Mouse (Mus musculus): ENCODE data around the gene Myl9. TPM values are rescaled to one million over a fixed set of nuclear protein-coding genes. Genes with fewer than 3 reads are reported as not detected.

Gene Myl9
- total RNA-seq, 2 experiments from 2014 or later: 56.2 to 67.3 TPM

Other genes starting within 250 kb of the Myl9 start
- 10 to 100 TPM; 35.3 to 36.2 TPM for gene Aar2, start 227.8 kb upstream of the Myl9 start, total RNA-seq (2021)
- gene Dlgap4, start 161.7 kb upstream of the Myl9 start, total RNA-seq (2021): 10 to 100 TPM; 45.4 to 47.3 TPM
- 1 to 10 TPM; 3.9 to 4.4 TPM for gene Tgif2, start 64.6 kb downstream of the Myl9 start, total RNA-seq (2021)
- gene 4930518I15Rik, start 82.5 kb downstream of the Myl9 start, total RNA-seq (2021): 1 to 10 TPM; 1.4 to 3.2 TPM
- 100 to 1,000 TPM; 244 to 346 TPM for gene Rab5if, start 87.7 kb downstream of the Myl9 start, total RNA-seq (2021)
- not detected for gene Sla2, start 111.8 kb downstream of the Myl9 start, total RNA-seq (2021)
- gene Ndrg3, start 216.6 kb downstream of the Myl9 start, total RNA-seq (2021): 10 to 100 TPM; 59.8 to 64.1 TPM
- gene Dsn1, start 231.7 kb downstream of the Myl9 start, total RNA-seq (2021): 1 to 10 TPM; 4.4 to 7.2 TPM